Mouse (Mus musculus): ENCODE measurements at regions not wholly inside any gene's neighbourhood (a gene's known extent, or its start where the extent isn't known, plus 50 kb on each side); places are given as distances from the start of the nearest gene placed in this dataset.

GRCm38 (mm10) chr5:102366481-102366880 is 114.7 kb upstream of the Arhgap24 start:
- no peak overlapping the region for H3K27ac ChIP-seq (ENCODE audit: insufficient read depth, low read depth, low read length, poor library complexity, severe bottlenecking)
- TF ChIP-seq CHD2 (IDR thresholded peaks at IDR 0.05; ENCODE audit: low read depth, low read length) (no peak), ZNF384 (IDR thresholded peaks at IDR 0.05; ENCODE audit: low read depth, low read length) (no peak), MAFK (IDR thresholded peaks at IDR 0.05; ENCODE audit: insufficient read depth, low read depth, low read length) (no peak), HCFC1 (IDR thresholded peaks at IDR 0.05; ENCODE audit: borderline replicate concordance, insufficient read depth, low read length) (no peak), ZC3H11A (IDR thresholded peaks at IDR 0.05; ENCODE audit: borderline replicate concordance, low read depth, low read length) (no peak)
- no peak overlapping the region for H3K9ac ChIP-seq (ENCODE audit: insufficient read depth, low read depth, low read length, poor library complexity, severe bottlenecking)
- DNase-seq (ENCODE audit: low read depth, low spot score) = no peak
- H3K4me3 ChIP-seq (ENCODE audit: insufficient read depth in 1 of 2, low read depth in 1 of 2, low read length in 2 of 2, poor library complexity in 1 of 2, severe bottlenecking in 1 of 2) = no peak overlapping the region
- no peaks in the 10 kb centered on the region for H3K9me3 ChIP-seq (ENCODE audit: control insufficient read depth, insufficient read depth, low read depth, low read length)
- in situ Hi-C loops (cut with MboI; ENCODE audit: low sequenced_read_pairs in 2 of 2, unreplicated experiment in 2 of 2) = no loop called here
- H3K4me1 ChIP-seq (ENCODE audit: control insufficient read depth in 2 of 2, insufficient read depth in 2 of 2, low read length in 2 of 2, poor library complexity in 1 of 2) = no peaks in the 10 kb centered on the region
- H3K36me3 ChIP-seq (ENCODE audit: control insufficient read depth, insufficient read depth, low read length, poor library complexity, severe bottlenecking) = no peaks in the 10 kb centered on the region

- H3K4me3 ChIP-seq (ENCODE audit: insufficient read depth in 1 of 2, low read depth in 1 of 2, low read length in 2 of 2, poor library complexity in 1 of 2, severe bottlenecking in 1 of 2) = no peak overlapping the region
- in situ Hi-C loops (cut with MboI; ENCODE audit: low sequenced_read_pairs in 2 of 2, unreplicated experiment in 2 of 2) = no loop called here
- peak; percentile 30 for DNase-seq (ENCODE audit: low read depth, low spot score)
- no peak for TF ChIP-seq ZC3H11A (IDR thresholded peaks at IDR 0.05; ENCODE audit: borderline replicate concordance, low read depth, low read length)
- TF ChIP-seq CHD2 (IDR thresholded peaks at IDR 0.05; ENCODE audit: low read depth, low read length) = peak; percentile 58; the same call in 1 of the 2 replicates
- TF ChIP-seq HCFC1 (IDR thresholded peaks at IDR 0.05; ENCODE audit: borderline replicate concordance, insufficient read depth, low read length) = peak; percentile 95
- no peaks in the 10 kb centered on the region for H3K36me3 ChIP-seq (ENCODE audit: control insufficient read depth, insufficient read depth, low read length, poor library complexity, severe bottlenecking)
- H3K27ac ChIP-seq (ENCODE audit: insufficient read depth, low read depth, low read length, poor library complexity, severe bottlenecking) = no peak overlapping the region
- H3K9ac ChIP-seq (ENCODE audit: insufficient read depth, low read depth, low read length, poor library complexity, severe bottlenecking) = no peak overlapping the region
- H3K9me3 ChIP-seq (ENCODE audit: control insufficient read depth, insufficient read depth, low read depth, low read length) = no peaks in the 10 kb centered on the region
- no peaks in the 10 kb centered on the region for H3K4me1 ChIP-seq (ENCODE audit: control insufficient read depth in 2 of 2, insufficient read depth in 2 of 2, low read length in 2 of 2, poor library complexity in 1 of 2)
These were observed 107.8 kb upstream of the Arhgap24 start for GRCm38 (mm10) chr5:102373309-102373971.

GRCm38 (mm10) chr5:102373972-102374755 is 107.0 kb upstream of the Arhgap24 start:
- no peak for TF ChIP-seq ZNF384 (IDR thresholded peaks at IDR 0.05; ENCODE audit: low read depth, low read length)
- no peak for TF ChIP-seq HCFC1 (IDR thresholded peaks at IDR 0.05; ENCODE audit: borderline replicate concordance, insufficient read depth, low read length)
- TF ChIP-seq CHD2 (IDR thresholded peaks at IDR 0.05; ENCODE audit: low read depth, low read length) = no peak
- TF ChIP-seq MAFK (IDR thresholded peaks at IDR 0.05; ENCODE audit: insufficient read depth, low read depth, low read length) = no peak
- no peak for TF ChIP-seq ZC3H11A (IDR thresholded peaks at IDR 0.05; ENCODE audit: borderline replicate concordance, low read depth, low read length)
- no peak overlapping the region for H3K27ac ChIP-seq (ENCODE audit: insufficient read depth, low read depth, low read length, poor library complexity, severe bottlenecking)
- in situ Hi-C loops (cut with MboI; ENCODE audit: low sequenced_read_pairs in 2 of 2, unreplicated experiment in 2 of 2) = no loop called here
- H3K4me3 ChIP-seq (ENCODE audit: insufficient read depth in 1 of 2, low read depth in 1 of 2, low read length in 2 of 2, poor library complexity in 1 of 2, severe bottlenecking in 1 of 2) = no peak overlapping the region
- H3K4me1 ChIP-seq (ENCODE audit: control insufficient read depth in 2 of 2, insufficient read depth in 2 of 2, low read length in 2 of 2, poor library complexity in 1 of 2) = no peaks in the 10 kb centered on the region
- no peak for DNase-seq (ENCODE audit: low read depth, low spot score)
- no peaks in the 10 kb centered on the region for H3K9me3 ChIP-seq (ENCODE audit: control insufficient read depth, insufficient read depth, low read depth, low read length)
- H3K9ac ChIP-seq (ENCODE audit: insufficient read depth, low read depth, low read length, poor library complexity, severe bottlenecking) = no peak overlapping the region
- no peaks in the 10 kb centered on the region for H3K36me3 ChIP-seq (ENCODE audit: control insufficient read depth, insufficient read depth, low read length, poor library complexity, severe bottlenecking)

- no peak for TF ChIP-seq HCFC1 (IDR thresholded peaks at IDR 0.05; ENCODE audit: borderline replicate concordance, insufficient read depth, low read length)
- no peak for TF ChIP-seq CHD2 (IDR thresholded peaks at IDR 0.05; ENCODE audit: low read depth, low read length)
- no peak for TF ChIP-seq ZNF384 (IDR thresholded peaks at IDR 0.05; ENCODE audit: low read depth, low read length)
- no peak for TF ChIP-seq MAFK (IDR thresholded peaks at IDR 0.05; ENCODE audit: insufficient read depth, low read depth, low read length)
- TF ChIP-seq ZC3H11A (IDR thresholded peaks at IDR 0.05; ENCODE audit: borderline replicate concordance, low read depth, low read length) = no peak
- Histone ChIP-seq H3K4me3 (ENCODE audit: insufficient read depth in 1 of 2, low read depth in 1 of 2, low read length in 2 of 2, poor library complexity in 1 of 2, severe bottlenecking in 1 of 2) (no peak overlapping the region), H3K4me1 (ENCODE audit: control insufficient read depth in 2 of 2, insufficient read depth in 2 of 2, low read length in 2 of 2, poor library complexity in 1 of 2) (no peaks in the 10 kb centered on the region), H3K36me3 (ENCODE audit: control insufficient read depth, insufficient read depth, low read length, poor library complexity, severe bottlenecking) (no peaks in the 10 kb centered on the region), H3K9ac (ENCODE audit: insufficient read depth, low read depth, low read length, poor library complexity, severe bottlenecking) (no peak overlapping the region), H3K27ac (ENCODE audit: insufficient read depth, low read depth, low read length, poor library complexity, severe bottlenecking) (no peak overlapping the region), H3K9me3 (ENCODE audit: control insufficient read depth, insufficient read depth, low read depth, low read length) (no peaks in the 10 kb centered on the region)
- in situ Hi-C loops (cut with MboI; ENCODE audit: low sequenced_read_pairs in 2 of 2, unreplicated experiment in 2 of 2) = no loop called here
- DNase-seq (ENCODE audit: low read depth, low spot score) = no peak
These were observed 105.9 kb upstream of the Arhgap24 start for GRCm38 (mm10) chr5:102375339-102375738.
